Mouse (Mus musculus) thymus, adult 18-20 months (tissue): Measurements from ENCODE around the gene Frzb.

ENCODE experiments used
- DNase-seq, 2 experiments: peaks; one replicate each; pipeline ENCODE4 v3.0.0; 2022; ENCODE audit warnings: mixed read lengths in 2 of 2

Gene Frzb

DNA sequence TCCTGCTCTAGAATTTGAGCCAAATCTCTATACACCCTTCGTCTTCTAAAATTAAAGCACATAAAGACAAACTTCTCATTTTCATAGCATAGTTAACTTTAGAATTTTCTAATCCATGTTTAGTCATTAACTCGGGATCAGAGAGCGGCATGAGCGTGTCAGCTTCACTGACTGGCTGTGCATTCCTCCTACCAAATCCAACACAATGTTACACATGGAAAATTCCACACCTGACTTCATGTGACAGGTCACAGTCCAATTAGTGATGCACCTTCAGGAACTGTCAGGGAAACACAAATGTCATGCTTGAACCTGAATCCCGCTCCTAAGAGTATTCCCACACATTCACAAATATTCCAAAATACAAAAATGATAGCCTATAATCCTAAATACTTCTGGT is 24.3 kb downstream of the Frzb start:
- no peak for DNase-seq

DNA sequence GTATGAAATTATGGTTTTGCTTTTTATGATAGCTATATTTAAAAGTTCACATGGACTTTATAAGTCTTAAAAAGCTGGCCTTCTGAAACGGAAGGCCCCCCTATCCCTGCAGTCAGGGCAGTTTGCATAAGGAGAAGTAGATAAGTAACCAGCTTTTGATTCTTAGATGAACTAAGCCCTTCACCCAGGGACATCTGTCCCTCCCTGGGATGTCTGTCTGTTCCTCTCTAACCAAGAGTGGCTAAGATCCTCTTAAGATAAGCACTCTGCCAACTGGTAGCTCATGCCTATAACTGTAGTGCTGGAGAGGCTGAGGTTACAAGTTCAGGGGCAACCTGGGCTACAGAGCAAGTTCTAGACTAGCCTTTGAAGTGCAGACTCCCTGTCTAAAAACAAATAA is 25.4 kb downstream of the Frzb start:
- no peak for DNase-seq

- no peak for DNase-seq
These were observed 31.1 kb downstream of the Frzb start for GRCm38 (mm10) chr2:80416286-80416685.

DNA sequence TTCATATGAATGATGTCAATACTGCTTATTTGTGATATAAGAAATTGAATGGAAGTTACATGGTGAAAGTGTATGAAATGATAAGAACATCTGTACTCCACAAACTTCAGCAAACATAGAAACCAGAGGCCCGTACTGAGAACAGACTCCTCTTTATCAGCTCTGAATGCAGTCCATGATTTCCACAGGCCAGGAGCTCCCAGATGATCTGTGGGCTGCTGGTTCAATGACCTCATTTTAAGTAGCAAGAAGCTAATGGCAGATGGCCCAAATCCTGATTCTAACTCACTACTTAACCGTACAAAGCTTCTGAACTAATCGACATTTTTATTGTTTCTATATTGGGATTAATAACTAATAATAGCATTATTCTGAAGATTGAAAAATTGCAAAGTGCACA is 33.0 kb downstream of the Frzb start:
- no peak for DNase-seq

DNA sequence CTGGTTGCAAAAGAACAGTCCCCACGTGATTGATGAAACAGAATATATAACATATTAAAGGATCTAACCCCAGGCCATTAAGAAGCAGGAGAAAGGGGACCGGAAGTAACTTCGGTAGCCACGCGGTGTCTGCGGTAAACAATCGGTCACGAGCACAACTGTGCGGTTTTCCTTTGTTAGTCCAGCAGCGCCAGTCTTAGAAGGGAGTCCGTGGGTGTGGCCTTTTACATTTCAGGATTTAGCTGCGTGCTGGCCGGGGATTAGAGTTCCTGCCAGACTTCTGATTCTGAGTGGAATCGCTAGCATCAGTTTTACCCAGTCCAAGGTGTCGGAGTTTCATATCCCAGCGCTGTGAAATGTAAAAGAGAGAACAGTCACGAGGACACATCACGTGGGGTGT is 34.3 kb downstream of the Frzb start:
- DNase-seq, result no peak

- DNase-seq, result no peak
These were observed 37.4 kb downstream of the Frzb start for GRCm38 (mm10) chr2:80409893-80410574.

DNA sequence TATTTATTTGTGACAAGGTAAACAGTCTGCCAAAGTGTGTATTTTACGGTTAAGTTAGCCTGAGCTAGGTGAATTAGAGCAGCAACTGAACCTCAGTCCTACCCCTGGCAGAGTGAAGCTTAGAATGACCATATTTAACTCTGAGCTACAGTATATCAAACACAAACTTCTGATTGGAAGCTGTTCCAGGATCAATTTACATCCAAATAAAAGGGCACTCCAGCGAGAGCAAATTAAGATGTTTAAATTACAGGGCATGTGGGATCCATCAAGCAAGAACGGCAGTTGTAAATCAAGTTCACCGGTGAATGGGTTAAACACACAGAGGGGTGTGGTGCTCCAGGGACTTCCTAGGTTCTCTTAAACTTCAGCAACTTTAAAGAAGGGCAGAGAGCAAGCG is 42.7 kb downstream of the Frzb start:
- no peak for DNase-seq

- no peak for DNase-seq
These were observed 48.8 kb downstream of the Frzb start for GRCm38 (mm10) chr2:80398595-80399099.

- no peak for DNase-seq
These were observed 50.6 kb downstream of the Frzb start for GRCm38 (mm10) chr2:80396864-80397263.

- DNase-seq, result no peak
These were observed 51.4 kb downstream of the Frzb start for GRCm38 (mm10) chr2:80396057-80396456.

GRCm38 (mm10) chr2:80388341-80388740 is 59.1 kb downstream of the Frzb start:
- no peak for DNase-seq

- DNase-seq, result no peak
These were observed 59.8 kb downstream of the Frzb start for GRCm38 (mm10) chr2:80387668-80388067.

- DNase-seq, result no peak
These were observed 61.2 kb downstream of the Frzb start for GRCm38 (mm10) chr2:80386255-80386654.

DNA sequence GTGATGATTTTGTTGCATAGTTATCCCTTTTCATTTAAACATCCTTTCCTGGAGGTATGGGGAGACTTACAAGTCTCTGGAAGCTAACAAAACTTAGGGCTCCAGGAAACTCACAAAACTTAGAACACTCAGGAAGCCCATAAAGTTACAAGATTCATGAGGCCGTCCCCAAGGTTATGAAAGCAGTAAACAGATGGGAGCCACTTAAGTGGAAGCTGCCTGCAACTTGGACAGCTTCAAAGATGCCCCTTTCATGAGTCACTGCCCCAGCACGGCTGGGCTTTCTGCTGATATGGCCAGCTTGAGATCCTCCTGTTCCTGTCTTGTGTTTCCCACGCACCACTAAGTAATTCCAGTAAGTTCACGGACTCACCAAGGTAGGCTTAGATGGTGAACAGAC is 63.0 kb downstream of the Frzb start:
- no peak for DNase-seq

- DNase-seq, result no peak
These were observed 67.6 kb downstream of the Frzb start for GRCm38 (mm10) chr2:80379848-80380247.

DNA sequence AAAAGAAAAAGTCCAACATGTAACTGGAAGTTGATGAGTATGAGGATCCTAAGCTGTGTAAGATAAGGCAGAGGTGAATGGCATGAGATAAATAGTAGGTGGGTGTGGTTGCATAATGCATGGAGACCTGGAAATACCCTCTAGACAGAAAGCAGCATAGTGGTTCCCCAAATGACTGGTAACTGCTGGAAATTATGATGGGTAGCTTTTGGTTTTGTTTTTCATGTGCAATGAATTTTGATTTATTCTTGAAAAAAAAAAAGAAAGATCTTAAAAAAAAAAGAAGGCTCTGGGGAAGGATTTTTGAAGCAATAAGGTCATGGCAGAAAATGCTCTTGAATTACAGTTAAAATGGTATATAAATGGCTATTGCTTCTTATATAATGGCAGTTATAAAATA is 72.5 kb downstream of the Frzb start:
- DNase-seq, result no peak

DNA sequence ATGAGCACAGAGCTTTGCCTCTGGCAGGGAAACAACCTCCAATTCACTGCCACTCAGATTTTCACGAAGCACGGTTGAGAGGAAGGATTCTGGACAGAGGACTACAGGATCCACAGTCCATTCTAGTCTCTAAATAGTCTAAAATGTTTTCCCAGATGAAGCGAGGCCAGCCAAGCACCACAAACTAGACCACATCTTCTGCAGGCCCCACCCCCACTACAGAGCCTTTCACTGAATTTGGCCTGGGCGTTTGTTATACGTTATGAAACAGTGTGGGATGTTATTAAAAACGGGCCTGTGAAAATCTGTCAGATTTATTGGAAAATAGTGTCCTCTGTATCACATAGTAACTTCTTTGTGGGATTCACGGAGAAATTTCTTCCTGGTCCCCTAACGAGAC is 76.0 kb downstream of the Frzb start:
- no peak for DNase-seq
